16 mouse cellular contexts compared by ENCODE assay signal in genomic region chr11:4031126-4031941, GRCm38 (mm10). TPM values are rescaled to one million over a fixed set of nuclear protein-coding genes. Genes with fewer than 3 reads are reported as not detected.
A peak's percentile ranks its signal among the peaks of the same experiment; 100 is the strongest.
DNase-seq lines count a peak whose midpoint lies in the region; ATAC-seq and TF ChIP-seq lines count a peak whose summit lies in the region.
"Had no signal": no experiment of that assay in that cellular context is flagged by ENCODE, and none has a peak within 500 bp of the region (broad histone marks: within the 10 kb centered on the region; RNA-seq: fewer than 3 reads in every experiment).

TSS of gene Sec14l4 (plus strand) at chr11:4031462.

- H3K4me3 ChIP-seq in intestine, embryonic 14.5 days (ENCODE audit: low read depth, low read length) = no peak within 1 kb of the TSS
- no peak within 1 kb of the TSS for H3K4me3 ChIP-seq in intestine, postnatal 0 days (ENCODE audit: low read depth, low read length)
- H3K4me3 ChIP-seq in embryonic facial prominence, embryonic 15.5 days (replicated peaks) = no peak within 1 kb of the TSS; the same call in 1 of the 2 replicates
- peak within 1 kb of the TSS; percentile 69 for H3K4me3 ChIP-seq in lung, adult 2 months (replicated peaks; ENCODE audit: extremely low read depth, low read depth, low read length)
- no peak within 1 kb of the TSS for H3K4me3 ChIP-seq in stomach, postnatal 0 days (ENCODE audit: low read depth, low read length)
- H3K4me3 ChIP-seq: forebrain, embryonic 13.5 days; midbrain, embryonic 13.5 days; neural tube, embryonic 12.5 days had no signal

- 31% methylated on average over 16 of the region's 16 CpGs for WGBS in intestine, embryonic 14.5 days
- 39% methylated on average over 16 of the region's 16 CpGs for WGBS in intestine, postnatal 0 days
- 36% methylated on average over 16 of the region's 16 CpGs for WGBS in embryonic facial prominence, embryonic 15.5 days
- WGBS in lung, adult 2 months = 26% methylated on average over 16 of the region's 16 CpGs
- 36% methylated on average over 16 of the region's 16 CpGs for WGBS in stomach, postnatal 0 days

- no peak within 1 kb of the TSS for H3K27ac ChIP-seq in intestine, embryonic 14.5 days (ENCODE audit: low read depth)
- H3K27ac ChIP-seq in intestine, postnatal 0 days (ENCODE audit: low read depth, low read length) = no peak within 1 kb of the TSS
- no peak within 1 kb of the TSS for H3K27ac ChIP-seq in embryonic facial prominence, embryonic 15.5 days (replicated peaks)
- no peak within 1 kb of the TSS for H3K27ac ChIP-seq in stomach, postnatal 0 days (replicated peaks)
- H3K27ac ChIP-seq: forebrain, embryonic 13.5 days; midbrain, embryonic 13.5 days; neural tube, embryonic 12.5 days had no signal

- H3K9me3 ChIP-seq in intestine, embryonic 14.5 days (ENCODE audit: control insufficient read depth, low read length) = no peaks in the 10 kb centered on the region
- no peaks in the 10 kb centered on the region for H3K9me3 ChIP-seq in intestine, postnatal 0 days (ENCODE audit: control insufficient read depth)
- H3K9me3 ChIP-seq in embryonic facial prominence, embryonic 15.5 days (replicated peaks) = no peaks in the 10 kb centered on the region
- no peaks in the 10 kb centered on the region for H3K9me3 ChIP-seq in stomach, postnatal 0 days (ENCODE audit: control insufficient read depth, low read length)
- H3K9me3 ChIP-seq: forebrain, embryonic 13.5 days; midbrain, embryonic 13.5 days; neural tube, embryonic 12.5 days had no signal

- no peak within 1 kb of the TSS for H3K9ac ChIP-seq in intestine, embryonic 14.5 days (ENCODE audit: low read length)
- H3K9ac ChIP-seq in intestine, postnatal 0 days (ENCODE audit: low read depth, low read length) = no peak within 1 kb of the TSS
- no peak within 1 kb of the TSS for H3K9ac ChIP-seq in embryonic facial prominence, embryonic 15.5 days
- H3K9ac ChIP-seq in stomach, postnatal 0 days (ENCODE audit: low read length) = peak within 1 kb of the TSS; percentile 18; the same call in 1 of the 2 replicates
- H3K9ac ChIP-seq: forebrain, embryonic 13.5 days; midbrain, embryonic 13.5 days; neural tube, embryonic 12.5 days had no signal

- no peak for TF ChIP-seq CTCF in intestine, postnatal 0 days (IDR thresholded peaks at IDR 0.05; ENCODE audit: low read depth)
- TF ChIP-seq CTCF in lung, adult 2 months (IDR thresholded peaks at IDR 0.05; ENCODE audit: insufficient read depth, low read length) = no peak
- TF ChIP-seq CTCF in stomach, postnatal 0 days (IDR thresholded peaks at IDR 0.05; ENCODE audit: low read depth) = no peak

- H3K36me3 ChIP-seq in intestine, embryonic 14.5 days (ENCODE audit: control insufficient read depth, insufficient read depth, low read length) = no peaks in the 10 kb centered on the region
- H3K36me3 ChIP-seq in intestine, postnatal 0 days (ENCODE audit: control insufficient read depth, insufficient read depth) = no peaks in the 10 kb centered on the region
- H3K36me3 ChIP-seq in embryonic facial prominence, embryonic 15.5 days = no peaks in the 10 kb centered on the region
- no peaks in the 10 kb centered on the region for H3K36me3 ChIP-seq in stomach, postnatal 0 days (ENCODE audit: control insufficient read depth, insufficient read depth, low read length)
- H3K36me3 ChIP-seq: midbrain, embryonic 13.5 days; neural tube, embryonic 12.5 days had no signal

- no peak for DNase-seq in intestine, embryonic 14.5 days (ENCODE audit: low spot score)
- DNase-seq in lung, adult 2 months = peak; percentile 65
- DNase-seq in stomach, postnatal 0 days (ENCODE audit: low spot score) = peak; percentile 56
- no peak for DNase-seq in layer of hippocampus, adult 18-20 months (ENCODE audit: low spot score in 2 of 2)
- no peak for DNase-seq in cerebellum, adult 8-10 months
- DNase-seq: kidney, adult 9 months; layer of hippocampus, adult 9-11 months; left cerebral cortex, postnatal 4 days; right cerebral cortex, adult 18-20 months had no signal

- no peak within 1 kb of the TSS for H3K4me2 ChIP-seq in intestine, embryonic 14.5 days (ENCODE audit: low read length)
- no peak within 1 kb of the TSS for H3K4me2 ChIP-seq in intestine, postnatal 0 days (replicated peaks; ENCODE audit: low read depth)
- H3K4me2 ChIP-seq in embryonic facial prominence, embryonic 15.5 days (replicated peaks) = no peak within 1 kb of the TSS
- H3K4me2 ChIP-seq in stomach, postnatal 0 days (replicated peaks; ENCODE audit: low read depth) = no peak within 1 kb of the TSS
- H3K4me2 ChIP-seq: forebrain, embryonic 13.5 days; midbrain, embryonic 13.5 days; neural tube, embryonic 12.5 days had no signal

- H3K4me1 ChIP-seq in intestine, embryonic 14.5 days (replicated peaks; ENCODE audit: control insufficient read depth, insufficient read depth, low read length) = no peaks in the 10 kb centered on the region
- no peaks in the 10 kb centered on the region for H3K4me1 ChIP-seq in intestine, postnatal 0 days (replicated peaks; ENCODE audit: control insufficient read depth, insufficient read depth, low read length)
- no peaks in the 10 kb centered on the region for H3K4me1 ChIP-seq in embryonic facial prominence, embryonic 15.5 days
- no peaks in the 10 kb centered on the region for H3K4me1 ChIP-seq in lung, adult 2 months (ENCODE audit: control insufficient read depth, insufficient read depth, low read length)
- no peaks in the 10 kb centered on the region for H3K4me1 ChIP-seq in stomach, postnatal 0 days (replicated peaks; ENCODE audit: control insufficient read depth, insufficient read depth)
- H3K4me1 ChIP-seq: forebrain, embryonic 13.5 days; midbrain, embryonic 13.5 days; neural tube, embryonic 12.5 days had no signal

- TF ChIP-seq POLR2A in lung, adult 2 months (IDR thresholded peaks at IDR 0.05; ENCODE audit: borderline replicate concordance, extremely low read depth, low read depth, low read length) = peak; percentile 34; the same call in 1 of the 2 replicates

- TF ChIP-seq EP300 in stomach, postnatal 0 days (optimal IDR thresholded peaks at IDR 0.05) = no peak

- 0 out of 2 replicates have a peak, but pooled peaks cover 14% of the 10 kb centered on the region for H3K27me3 ChIP-seq in intestine, embryonic 14.5 days (replicated peaks; ENCODE audit: control insufficient read depth, insufficient read depth, low read length)
- no peaks in the 10 kb centered on the region for H3K27me3 ChIP-seq in intestine, postnatal 0 days (replicated peaks; ENCODE audit: control insufficient read depth, insufficient read depth, low read length)
- H3K27me3 ChIP-seq in embryonic facial prominence, embryonic 15.5 days = peaks cover 3% of the 10 kb centered on the region; the same call in 1 of the 2 replicates
- no peaks in the 10 kb centered on the region for H3K27me3 ChIP-seq in stomach, postnatal 0 days (ENCODE audit: control insufficient read depth, insufficient read depth, low read length)
- H3K27me3 ChIP-seq: forebrain, embryonic 13.5 days had no signal

- 0 out of 2 replicates have a peak, but pooled peaks have one; percentile 15 for ATAC-seq in intestine, embryonic 14.5 days (replicated peaks; ENCODE audit: low FRiP score, low TSS enrichment, low read depth)
- no peak for ATAC-seq in intestine, postnatal 0 days
- peak; percentile 51; the same call in 1 of the 2 replicates for ATAC-seq in embryonic facial prominence, embryonic 15.5 days (ENCODE audit: insufficient number of reproducible peaks, low FRiP score, low TSS enrichment, low read depth)
- peak; percentile 53 for ATAC-seq in stomach, postnatal 0 days (ENCODE audit: low FRiP score, low TSS enrichment)
- ATAC-seq: forebrain, embryonic 13.5 days; midbrain, embryonic 13.5 days had no signal

RNA-seq across cellular contexts. Expression of gene Sec14l4, which starts in this region (rescaled TPM):
- polyA plus RNA-seq in intestine, embryonic 14.5 days (2014; fragmentation: Nextera tagmentation; extraction: Ambion mirVana) = 0.05 and 0.38 TPM in 2 replicates
- polyA plus RNA-seq in intestine, postnatal 0 days (2015; fragmentation: Nextera tagmentation; extraction: Ambion mirVana) = 0.05 and 0.13 TPM in 2 replicates
- polyA plus RNA-seq in embryonic facial prominence, embryonic 15.5 days (2015; fragmentation: Nextera tagmentation; extraction: Ambion mirVana) = 0.81 and 0.94 TPM in 2 replicates
- 41.0 and 56.3 TPM in 2 replicates for polyA plus RNA-seq in lung, adult 2 months (2012; rRNA removed)
- polyA plus RNA-seq in stomach, postnatal 0 days (2015; fragmentation: Nextera tagmentation; extraction: Ambion mirVana) = 2.5 and 3.8 TPM in 2 replicates
- under 1 TPM; 0.27 to 0.41 TPM for total RNA-seq in layer of hippocampus, adult 18-20 months (2021)
- total RNA-seq: granulocyte monocyte progenitor cell, adult 5-6 weeks; hematopoietic stem cell, adult 5-6 weeks; left cerebral cortex, postnatal 4 days had no signal
- polyA plus RNA-seq: forebrain, embryonic 13.5 days; midbrain, embryonic 13.5 days had no signal

Comparison
In these comparisons a context has a peak if more than half of its experiments do, and no peak if none do; other contexts are left out.
1. Peak in ATAC-seq in intestine, embryonic 14.5 days; RNA of the gene not detected or under 1 TPM.
2. Peak in ATAC-seq in embryonic facial prominence, embryonic 15.5 days; RNA of the gene not detected or under 1 TPM.
3. DNase-seq: peak in lung, adult 2 months (single experiment) and stomach, postnatal 0 days (single experiment); none in intestine, embryonic 14.5 days (single experiment), layer of hippocampus, adult 18-20 months (0 of 2) and cerebellum, adult 8-10 months (single experiment).